Mouse (Mus musculus): Measurements from ENCODE around the gene Dock1. TPM values are rescaled to one million over a fixed set of nuclear protein-coding genes. Genes with fewer than 3 reads are reported as not detected.
A peak's percentile ranks its signal among the peaks of the same experiment; 100 is the strongest.

The Dock1 gene
- total RNA-seq, 1 experiment from 2014 or later = 125 TPM

- no peak for DNase-seq
Measured at GRCm38 (mm10) chr7:134961608-134962007, 291.2 kb downstream of the Dock1 start.

- no peak for DNase-seq
Measured at GRCm38 (mm10) chr7:134990244-134990643, 319.8 kb downstream of the Dock1 start.

- DNase-seq = no peak
Measured at GRCm38 (mm10) chr7:134990911-134991310, 320.5 kb downstream of the Dock1 start.

- no peak for DNase-seq
Measured at GRCm38 (mm10) chr7:134994983-134995382, 324.5 kb downstream of the Dock1 start.

- no peak for DNase-seq
Measured at GRCm38 (mm10) chr7:135002216-135002615, 331.8 kb downstream of the Dock1 start.

GRCm38 (mm10) chr7:135002891-135003290 is 332.4 kb downstream of the Dock1 start:
- DNase-seq = peak; percentile 77

- DNase-seq = no peak
Measured at GRCm38 (mm10) chr7:135005964-135006560, 335.6 kb downstream of the Dock1 start.

- DNase-seq = no peak
Measured at GRCm38 (mm10) chr7:135008021-135008420, 337.6 kb downstream of the Dock1 start.

GRCm38 (mm10) chr7:135010997-135011396 is 340.5 kb downstream of the Dock1 start:
- no peak for DNase-seq

GRCm38 (mm10) chr7:135017531-135017930 is 347.1 kb downstream of the Dock1 start:
- no peak for DNase-seq

GRCm38 (mm10) chr7:135020762-135021161 is 350.3 kb downstream of the Dock1 start:
- no peak for DNase-seq

GRCm38 (mm10) chr7:135021544-135022100 is 351.2 kb downstream of the Dock1 start:
- no peak for DNase-seq

GRCm38 (mm10) chr7:135024531-135024930 is 354.1 kb downstream of the Dock1 start:
- peak; percentile 56 for DNase-seq

- no peak for DNase-seq
Measured at GRCm38 (mm10) chr7:135028716-135029115, 358.3 kb downstream of the Dock1 start.

GRCm38 (mm10) chr7:135029136-135029535 is 358.7 kb downstream of the Dock1 start:
- peak; percentile 51 for DNase-seq

GRCm38 (mm10) chr7:135031466-135031865 is 361.0 kb downstream of the Dock1 start:
- DNase-seq = no peak

- no peak for DNase-seq
Measured at GRCm38 (mm10) chr7:135034811-135035210, 364.4 kb downstream of the Dock1 start.

GRCm38 (mm10) chr7:135035651-135036050 is 365.2 kb downstream of the Dock1 start:
- DNase-seq = no peak

- peak; percentile 34 for DNase-seq
Measured at GRCm38 (mm10) chr7:135038930-135039329, 368.5 kb downstream of the Dock1 start.

GRCm38 (mm10) chr7:135043931-135044765 is 373.7 kb downstream of the Dock1 start:
- no peak for DNase-seq

- DNase-seq = no peak
Measured at GRCm38 (mm10) chr7:135049416-135049815, 379.0 kb downstream of the Dock1 start.

GRCm38 (mm10) chr7:135053186-135053715 is 382.8 kb downstream of the Dock1 start:
- peak; percentile 86 for DNase-seq

- DNase-seq = peak; percentile 48
Measured at GRCm38 (mm10) chr7:135054664-135055063, 384.2 kb downstream of the Dock1 start.
